In genomic region chr16:78274825-78275455, GRCm38 (mm10) we compare ENCODE assay signal across 10 mouse cellular contexts. TPM values are rescaled to one million over a fixed set of nuclear protein-coding genes. Genes with fewer than 3 reads are reported as not detected.
DNase-seq lines count a peak whose midpoint lies in the region; ATAC-seq and TF ChIP-seq lines count a peak whose summit lies in the region.
"Had no signal": no experiment of that assay in that cellular context is flagged by ENCODE, and none has a peak within 500 bp of the region (broad histone marks: within the 10 kb centered on the region; RNA-seq: fewer than 3 reads in every experiment).

No protein-coding gene starts in this region.

- H3K27me3 ChIP-seq in heart, embryonic 12.5 days (replicated peaks), result no peaks in the 10 kb centered on the region
- H3K27me3 ChIP-seq: midbrain, embryonic 12.5 days had no signal

- 0 out of 2 replicates have a peak overlapping the region, but pooled peaks have one; percentile 13 for H3K9ac ChIP-seq in heart, embryonic 12.5 days
- H3K9ac ChIP-seq: midbrain, embryonic 12.5 days had no signal

- H3K4me1 ChIP-seq in heart, embryonic 12.5 days (replicated peaks), result peaks cover 13% of the 10 kb centered on the region

- H3K36me3 ChIP-seq in heart, embryonic 12.5 days, result no peaks in the 10 kb centered on the region
- H3K36me3 ChIP-seq: G1E; midbrain, embryonic 12.5 days had no signal

- 49% methylated on average over 9 of the region's 9 CpGs for WGBS in heart, embryonic 12.5 days

- no peak for TF ChIP-seq CTCF in gastrocnemius, adult 2 months (IDR thresholded peaks at IDR 0.05)

- peak overlapping the region; percentile 63 for H3K4me3 ChIP-seq in gastrocnemius, adult 2 months
- no peak overlapping the region for H3K4me3 ChIP-seq in heart, embryonic 12.5 days
- H3K4me3 ChIP-seq: midbrain, embryonic 12.5 days had no signal

- no peak for ATAC-seq in heart, embryonic 12.5 days (ENCODE audit: insufficient number of reproducible peaks, low FRiP score)
- ATAC-seq in CD4-positive, CD25-positive, alpha-beta regulatory T cell, adult 4 months, result no peak

- peak overlapping the region; percentile 32 for H3K4me2 ChIP-seq in heart, embryonic 12.5 days
- H3K4me2 ChIP-seq: midbrain, embryonic 12.5 days had no signal

- intact Hi-C loops in gastrocnemius, adult 2 months (cut with DNase I), result no loop called here

- no peaks in the 10 kb centered on the region for H3K9me3 ChIP-seq in heart, embryonic 12.5 days (replicated peaks)

- peak; percentile 53 for DNase-seq in gastrocnemius, adult 2 months
- no peak for DNase-seq in gastrocnemius, postnatal 4 days (ENCODE audit: low spot score in 2 of 2)
- peak; percentile 37 to 68 for DNase-seq in right cerebral cortex, postnatal 10 days (ENCODE audit: low spot score in 2 of 2)
- no peak for DNase-seq in right cerebral cortex, postnatal 14 days
- no peak for DNase-seq in urinary bladder, postnatal 36 days (ENCODE audit: low spot score in 2 of 2)
- DNase-seq: adrenal gland, adult 8-10 months had no signal

- peak overlapping the region; percentile 91 for H3K27ac ChIP-seq in gastrocnemius, adult 2 months
- peak overlapping the region; percentile 87 for H3K27ac ChIP-seq in heart, embryonic 12.5 days (ENCODE audit: poor library complexity, severe bottlenecking)
- H3K27ac ChIP-seq: midbrain, embryonic 12.5 days had no signal

RNA-seq across cellular contexts. Expression of gene Cxadr, which starts 26.3 kb away (rescaled TPM):
- under 1 TPM; 0.25 to 0.66 TPM for total RNA-seq in gastrocnemius, adult 2 months (2021)
- total RNA-seq in gastrocnemius, postnatal 4 days (2021), result 1 to 10 TPM; 1.8 to 2.4 TPM
- 43.6 and 43.7 TPM in 2 replicates for polyA plus RNA-seq in heart, embryonic 12.5 days (2016; fragmentation: Nextera tagmentation; extraction: Ambion mirVana)
- 1 to 10 TPM in 1 of 2 experiments, under 1 TPM in 1; 0.98 to 1.6 TPM for polyA plus RNA-seq in CD4-positive, CD25-positive, alpha-beta regulatory T cell, adult 4 months (2017; shearing (Covaris generic))
- polyA plus RNA-seq: G1E had no signal

Comparison
In these comparisons a context has a peak if more than half of its experiments do, and no peak if none do; other contexts are left out.
1. DNase-seq: peak in gastrocnemius, adult 2 months (single experiment) and right cerebral cortex, postnatal 10 days (2 of 2); none in gastrocnemius, postnatal 4 days (0 of 2), right cerebral cortex, postnatal 14 days (single experiment) and urinary bladder, postnatal 36 days (0 of 2).